ENCODE assay signal across 9 mouse cellular contexts in the genomic region with DNA sequence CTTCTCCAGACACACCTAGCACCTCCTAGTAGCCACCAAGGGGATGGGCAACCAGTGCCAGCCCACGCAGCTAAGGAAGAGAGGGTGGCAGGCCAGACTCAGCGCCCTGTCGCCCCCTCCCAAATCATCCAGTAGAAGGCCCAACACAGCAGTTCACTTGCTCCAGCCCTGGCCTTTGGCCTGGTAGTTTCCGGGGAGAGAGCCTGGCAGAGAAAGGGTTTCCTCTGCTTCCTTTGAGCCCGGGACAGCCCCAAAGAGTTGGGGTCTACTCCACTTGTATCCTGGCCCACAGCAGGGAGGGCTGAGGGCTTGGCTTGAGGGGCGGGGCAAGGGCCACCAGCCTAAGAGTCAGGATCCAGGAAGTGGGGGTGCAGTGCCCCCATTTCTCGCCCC. TPM values are rescaled to one million over a fixed set of nuclear protein-coding genes. Genes with fewer than 3 reads are reported as not detected.
DNase-seq lines count a peak whose midpoint lies in the region; ATAC-seq and TF ChIP-seq lines count a peak whose summit lies in the region.
"Had no signal": no experiment of that assay in that cellular context is flagged by ENCODE, and none has a peak within 500 bp of the region (broad histone marks: within the 10 kb centered on the region; RNA-seq: fewer than 3 reads in every experiment).

No protein-coding gene starts in this region.

- peak overlapping the region; percentile 38; the same call in 1 of the 2 replicates for H3K4me3 ChIP-seq in heart, embryonic 10.5 days
- peak overlapping the region; percentile 10; the same call in 1 of the 2 replicates for H3K4me3 ChIP-seq in E14TG2a.4 (replicated peaks; ENCODE audit: low read length)
- peak overlapping the region; percentile 7; the same call in 1 of the 2 replicates for H3K4me3 ChIP-seq in hindbrain, embryonic 12.5 days
- no peak overlapping the region for H3K4me3 ChIP-seq in midbrain, embryonic 11.5 days (ENCODE audit: low read depth, low read length)
- no peak overlapping the region for H3K4me3 ChIP-seq in thymus, adult 2 months (ENCODE audit: control insufficient read depth, insufficient read depth, low read length)

- H3K9me3 ChIP-seq in heart, embryonic 10.5 days = no peaks in the 10 kb centered on the region
- H3K9me3 ChIP-seq in E14TG2a.4 (ENCODE audit: low read length) = peaks cover 7% of the 10 kb centered on the region; the same call in 1 of the 2 replicates
- no peaks in the 10 kb centered on the region for H3K9me3 ChIP-seq in hindbrain, embryonic 12.5 days (replicated peaks)
- no peaks in the 10 kb centered on the region for H3K9me3 ChIP-seq in midbrain, embryonic 11.5 days (ENCODE audit: control insufficient read depth, low read length)

- peak; percentile 3; the same call in 1 of the 2 replicates for ATAC-seq in hindbrain, embryonic 12.5 days (ENCODE audit: low FRiP score)
- peak; percentile 15; the same call in 1 of the 2 replicates for ATAC-seq in midbrain, embryonic 11.5 days (ENCODE audit: low FRiP score)

- H3K27me3 ChIP-seq in heart, embryonic 10.5 days (ENCODE audit: insufficient read depth, poor library complexity, severe bottlenecking) = peaks cover 88% of the 10 kb centered on the region
- peaks cover 93% of the 10 kb centered on the region for H3K27me3 ChIP-seq in E14TG2a.4 (ENCODE audit: insufficient read depth, low read length)
- H3K27me3 ChIP-seq in hindbrain, embryonic 12.5 days = peaks cover 54% of the 10 kb centered on the region
- H3K27me3 ChIP-seq in midbrain, embryonic 11.5 days (ENCODE audit: control insufficient read depth, insufficient read depth, low read length) = peaks cover 51% of the 10 kb centered on the region
- H3K27me3 ChIP-seq in thymus, adult 2 months (ENCODE audit: control insufficient read depth, insufficient read depth, low read length) = no peaks in the 10 kb centered on the region

- no peak for TF ChIP-seq CTCF in E14TG2a.4 (conservative IDR thresholded peaks at IDR 0.05; ENCODE audit: low read length)
- no peak for TF ChIP-seq CTCF in thymus, adult 2 months (IDR thresholded peaks at IDR 0.05; ENCODE audit: borderline replicate concordance, control insufficient read depth, extremely low read depth, insufficient read depth, low read length, poor library complexity)

- peaks cover 58% of the 10 kb centered on the region for H3K4me1 ChIP-seq in heart, embryonic 10.5 days
- H3K4me1 ChIP-seq in E14TG2a.4 (replicated peaks; ENCODE audit: low read depth, low read length) = peaks cover 58% of the 10 kb centered on the region
- peaks cover 64% of the 10 kb centered on the region for H3K4me1 ChIP-seq in hindbrain, embryonic 12.5 days
- peaks cover 53% of the 10 kb centered on the region for H3K4me1 ChIP-seq in midbrain, embryonic 11.5 days (ENCODE audit: control insufficient read depth, insufficient read depth, low read length)
- H3K4me1 ChIP-seq in thymus, adult 2 months (replicated peaks; ENCODE audit: control insufficient read depth, insufficient read depth, low read length) = peaks cover 52% of the 10 kb centered on the region

- peak overlapping the region; percentile 57; the same call in 1 of the 2 replicates for H3K9ac ChIP-seq in hindbrain, embryonic 12.5 days
- H3K9ac ChIP-seq in midbrain, embryonic 11.5 days (ENCODE audit: low read length) = peak overlapping the region; percentile 41

- intact Hi-C loops in heart, postnatal 14 days (cut with DNase I) = loop anchor here (2.0 kb wide), 1 partner anchor 19 kb away; no protein-coding TSS in a partner anchor

- H3K36me3 ChIP-seq in heart, embryonic 10.5 days = peaks cover 28% of the 10 kb centered on the region
- H3K36me3 ChIP-seq in E14TG2a.4 (ENCODE audit: insufficient read depth, low read length) = no peaks in the 10 kb centered on the region
- H3K36me3 ChIP-seq in hindbrain, embryonic 12.5 days = peaks cover 15% of the 10 kb centered on the region
- 0 out of 2 replicates have a peak, but pooled peaks cover 2% of the 10 kb centered on the region for H3K36me3 ChIP-seq in midbrain, embryonic 11.5 days (ENCODE audit: control insufficient read depth, insufficient read depth, low read length)
- peaks cover 24% of the 10 kb centered on the region for H3K36me3 ChIP-seq in thymus, adult 2 months (ENCODE audit: control insufficient read depth, insufficient read depth, low read length)

- peak overlapping the region; percentile 82 for H3K27ac ChIP-seq in heart, embryonic 10.5 days
- H3K27ac ChIP-seq in hindbrain, embryonic 12.5 days = peak overlapping the region; percentile 68
- no peak overlapping the region; the same call in 1 of the 2 replicates for H3K27ac ChIP-seq in midbrain, embryonic 11.5 days (ENCODE audit: low read depth, low read length)
- H3K27ac ChIP-seq in thymus, adult 2 months (ENCODE audit: control insufficient read depth, insufficient read depth, low read length) = no peak overlapping the region
- H3K27ac ChIP-seq: macrophage had no signal

- TF ChIP-seq POLR2A in thymus, adult 2 months (IDR thresholded peaks at IDR 0.05; ENCODE audit: control insufficient read depth, extremely low read depth, insufficient read depth, low read length, poor library complexity) = no peak

- H3K4me2 ChIP-seq in hindbrain, embryonic 12.5 days (replicated peaks) = peak overlapping the region; percentile 44
- peak overlapping the region; percentile 30 for H3K4me2 ChIP-seq in midbrain, embryonic 11.5 days

- WGBS in heart, embryonic 10.5 days = 32% methylated on average over 7 of the region's 7 CpGs
- WGBS in hindbrain, embryonic 12.5 days = 26% methylated on average over 7 of the region's 7 CpGs
- WGBS in midbrain, embryonic 11.5 days = 14% methylated on average over 7 of the region's 7 CpGs
- WGBS in thymus, adult 2 months = 84% methylated on average over 7 of the region's 7 CpGs

- DNase-seq in heart, embryonic 10.5 days (ENCODE audit: low spot score) = no peak
- no peak for DNase-seq in heart, postnatal 14 days
- no peak for DNase-seq in midbrain, embryonic 11.5 days (ENCODE audit: low spot score, missing footprints)
- DNase-seq in gastrocnemius, postnatal 4 days (ENCODE audit: low spot score in 2 of 2) = no peak
- no peak for DNase-seq in thymus, adult 2 months
- DNase-seq in spleen, adult 12 weeks (ENCODE audit: low spot score) = no peak

RNA-seq across cellular contexts. Expression of a gene that starts 6.6 kb away (rescaled TPM):
- 8.9 and 9.0 TPM in 2 replicates for polyA plus RNA-seq in heart, embryonic 10.5 days (2016; fragmentation: Nextera tagmentation; extraction: Ambion mirVana)
- 10 to 100 TPM; 15.2 to 17.8 TPM for total RNA-seq in heart, postnatal 14 days (2021)
- 13.2 and 15.0 TPM in 2 replicates for polyA plus RNA-seq in hindbrain, embryonic 12.5 days (2016; fragmentation: Nextera tagmentation; extraction: Ambion mirVana)
- 6.3 and 7.0 TPM in 2 replicates for polyA plus RNA-seq in midbrain, embryonic 11.5 days (2014; fragmentation: Nextera tagmentation; extraction: Ambion mirVana)
- total RNA-seq in gastrocnemius, postnatal 4 days (2021) = 10 to 100 TPM; 10.4 to 10.7 TPM
- 54.7 and 56.8 TPM in 2 replicates for polyA plus RNA-seq in thymus, adult 2 months (2012; rRNA removed)

RNA-seq across cellular contexts. Expression of a gene that starts 38.7 kb away (rescaled TPM):
- polyA plus RNA-seq in heart, embryonic 10.5 days (2016; fragmentation: Nextera tagmentation; extraction: Ambion mirVana) = 9.1 and 9.7 TPM in 2 replicates
- total RNA-seq in heart, postnatal 14 days (2021) = 1 to 10 TPM; 6.0 to 6.1 TPM
- polyA plus RNA-seq in hindbrain, embryonic 12.5 days (2016; fragmentation: Nextera tagmentation; extraction: Ambion mirVana) = 9.9 and 11.6 TPM in 2 replicates
- polyA plus RNA-seq in midbrain, embryonic 11.5 days (2014; fragmentation: Nextera tagmentation; extraction: Ambion mirVana) = 11.3 and 11.9 TPM in 2 replicates
- 1 to 10 TPM; 4.6 to 5.3 TPM for total RNA-seq in gastrocnemius, postnatal 4 days (2021)
- polyA plus RNA-seq in thymus, adult 2 months (2012; rRNA removed) = 8.1 and 8.2 TPM in 2 replicates

RNA-seq across cellular contexts. Expression of a gene that starts 56.7 kb away (rescaled TPM):
- polyA plus RNA-seq in heart, embryonic 10.5 days (2016; fragmentation: Nextera tagmentation; extraction: Ambion mirVana) = 37.4 and 56.0 TPM in 2 replicates
- 1 to 10 TPM; 5.0 to 5.3 TPM for total RNA-seq in heart, postnatal 14 days (2021)
- 60.5 and 62.5 TPM in 2 replicates for polyA plus RNA-seq in hindbrain, embryonic 12.5 days (2016; fragmentation: Nextera tagmentation; extraction: Ambion mirVana)
- 66.7 and 70.5 TPM in 2 replicates for polyA plus RNA-seq in midbrain, embryonic 11.5 days (2014; fragmentation: Nextera tagmentation; extraction: Ambion mirVana)
- total RNA-seq in gastrocnemius, postnatal 4 days (2021) = 1 to 10 TPM; 5.4 to 5.6 TPM
- 20.6 and 22.5 TPM in 2 replicates for polyA plus RNA-seq in thymus, adult 2 months (2012; rRNA removed)

Comparison
In these comparisons a context has a peak if more than half of its experiments do, and no peak if none do; other contexts are left out.
1. H3K27ac ChIP-seq: peak in heart, embryonic 10.5 days (single experiment) and hindbrain, embryonic 12.5 days (single experiment); none in midbrain, embryonic 11.5 days (single experiment) and thymus, adult 2 months (single experiment).
2. H3K4me3 ChIP-seq: peak in heart, embryonic 10.5 days (single experiment), E14TG2a.4 (single experiment) and hindbrain, embryonic 12.5 days (single experiment); none in midbrain, embryonic 11.5 days (single experiment) and thymus, adult 2 months (single experiment).